Mouse (Mus musculus) liver, postnatal 0 days (tissue): ENCODE data around the gene Ltbp1. TPM values are rescaled to one million over a fixed set of nuclear protein-coding genes. Genes with fewer than 3 reads are reported as not detected.

Source experiments
- ATAC-seq: fragments of 200-750 bp; cut with Nextera tagmentation; 2 replicates; pipeline ENCODE4 v1.8.0; 2017; ENCODE audit warnings: mild to moderate bottlenecking, moderate library complexity
- DNase-seq: peaks from one replicate; pipeline ENCODE4 v3.0.0-alpha.2; 2016
- H3K27ac ChIP-seq: fragments of 300-500 bp; sonication (generic); 2 replicates; pipeline ENCODE4 v1.5.1; 2014; ENCODE audit warnings: antibody characterized with exemption, moderate library complexity, mild to moderate bottlenecking, low read depth
- H3K27me3 ChIP-seq: fragments of 300-500 bp; sonication (generic); 2 replicates; pipeline ENCODE4 v1.6.1; 2014; ENCODE audit warnings: low read length, control low read depth, mixed read lengths; ENCODE audit not compliant: insufficient read depth
- H3K36me3 ChIP-seq: fragments of 300-500 bp; sonication (generic); replicated peaks from 2 replicates; pipeline ENCODE4 v1.6.1; 2014; ENCODE audit warnings: mild to moderate bottlenecking, control low read depth, low read length, moderate library complexity, mixed read lengths; ENCODE audit not compliant: insufficient read depth
- H3K4me1 ChIP-seq: fragments of 300-500 bp; sonication (generic); 2 replicates; pipeline ENCODE4 v1.6.1; 2014; ENCODE audit warnings: antibody characterized with exemption, mild to moderate bottlenecking, control low read depth; ENCODE audit not compliant: insufficient read depth
- H3K4me2 ChIP-seq: fragments of 300-500 bp; sonication (generic); 2 replicates; pipeline ENCODE4 v1.6.1; 2014; ENCODE audit warnings: low read depth, mild to moderate bottlenecking, low read length, moderate library complexity, mixed read lengths
- H3K4me3 ChIP-seq: fragments of 300-500 bp; sonication (generic); 2 replicates; pipeline ENCODE4 v1.5.1; 2014; ENCODE audit warnings: low read depth, low read length
- H3K9ac ChIP-seq: fragments of 300-500 bp; sonication (generic); replicated peaks from 2 replicates; pipeline ENCODE4 v1.6.1; 2014; ENCODE audit warnings: mild to moderate bottlenecking, moderate library complexity
- H3K9me3 ChIP-seq: fragments of 300-500 bp; sonication (generic); 2 replicates; pipeline ENCODE4 v1.6.1; 2016; ENCODE audit warnings: mild to moderate bottlenecking, control low read depth, low read length, mixed read lengths
- CTCF ChIP-seq: sonication (generic); IDR thresholded peaks from 2 replicates; pipeline ENCODE4 v1.5.1; 2016; ENCODE audit warnings: antibody characterized with exemption, low read depth
- EP300 ChIP-seq: IDR thresholded peaks from 2 replicates; pipeline ENCODE4 v1.6.1; 2016; ENCODE audit warnings: antibody characterized with exemption, low read depth, mild to moderate bottlenecking
- WGBS: fragments of 180-500 bp; shearing (Covaris S2); extraction: QIAGEN DNeasy Blood & Tissue Kit; methylation state at CpG from one replicate; pipeline ENCODE4 v1.1.7; 2014; ENCODE audit not compliant: insufficient replicate concordance; 5-methylcytosine and 5-hydroxymethylcytosine counted together
- polyA plus RNA-seq: library from polyadenylated mRNA; unstranded; fragments of >200 nt; fragmentation: Nextera tagmentation; extraction: Ambion mirVana; gene quantifications from 2 replicates; pipeline ENCODE4 v1.2.1, GENCODE M21; 2015

Ltbp1 gene
- polyA plus RNA-seq, 1 experiment from 2014 or later: 2.8 TPM

DNA sequence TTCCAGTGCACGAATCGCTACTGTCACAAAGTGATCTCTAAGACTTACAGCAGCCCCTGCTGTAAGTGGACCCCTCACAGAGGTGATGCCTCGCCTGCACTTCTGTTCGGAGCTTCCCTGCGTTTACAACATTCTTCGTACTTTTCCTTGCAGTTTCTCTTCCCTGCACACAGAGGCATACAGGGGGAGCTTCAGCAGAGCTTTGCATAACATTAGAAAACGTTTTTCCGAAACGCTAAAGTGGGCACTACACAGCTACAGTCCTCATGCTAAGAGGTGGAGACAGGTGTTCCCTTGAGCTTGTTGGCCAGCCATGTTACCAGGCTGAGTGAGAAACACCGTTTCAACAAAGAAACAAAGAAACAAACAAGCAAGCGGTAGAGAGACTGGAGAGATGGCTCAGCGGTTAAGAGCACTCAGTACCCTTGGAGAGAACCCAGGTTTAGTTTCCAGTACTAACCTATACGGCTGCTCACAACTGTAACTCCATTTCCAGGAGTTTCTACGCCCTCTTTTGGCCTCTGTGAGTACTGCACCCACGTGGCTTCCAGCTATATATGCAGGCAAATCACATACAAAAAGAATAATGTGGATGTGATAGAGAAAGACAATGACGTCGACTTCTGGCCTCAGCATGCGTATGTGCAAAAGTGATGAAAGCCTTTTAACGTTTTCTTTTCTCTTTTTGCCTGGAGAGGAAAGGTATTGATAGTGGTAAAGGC is 69.8 kb downstream of the Ltbp1 start:
- Histone ChIP-seq H3K4me3 (no peak overlapping the region), H3K9ac (no peak overlapping the region), H3K4me2 (no peak overlapping the region), H3K27ac (no peak overlapping the region), H3K4me1 (peaks cover 2% of the 10 kb centered on the region; the same call in 1 of the 2 replicates), H3K36me3 (no peaks in the 10 kb centered on the region), H3K27me3 (no peaks in the 10 kb centered on the region), H3K9me3 (peaks cover 4% of the 10 kb centered on the region; the same call in 1 of the 2 replicates)
- TF ChIP-seq EP300 (no peak), CTCF (peak; percentile 43)
- ATAC-seq (no peak), DNase-seq (peak; percentile 53)
- WGBS: 75% methylated on average over 19 of the region's 19 CpGs

DNA sequence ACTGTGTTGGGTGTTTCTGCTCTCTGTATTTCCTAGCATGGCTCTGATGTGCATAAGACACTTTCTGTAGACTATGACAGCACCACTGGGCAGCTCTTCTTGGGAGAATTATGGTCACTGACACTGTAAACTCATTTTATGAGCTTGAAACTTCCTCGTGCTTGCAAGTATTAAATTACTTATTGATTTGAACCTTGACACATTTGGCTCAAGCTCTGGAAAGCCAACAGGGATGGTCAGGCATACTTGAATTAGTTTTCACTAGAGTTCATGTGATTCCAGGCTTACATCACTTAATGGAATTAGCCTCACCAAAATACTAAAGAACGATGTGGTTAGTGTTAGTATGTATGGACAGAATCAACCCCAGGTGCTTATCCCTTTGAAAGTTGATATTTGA is 76.0 kb downstream of the Ltbp1 start:
- WGBS: 71% methylated on average over 2 of the region's 2 CpGs
- H3K4me2 ChIP-seq: no peak overlapping the region
- no peak overlapping the region for H3K4me3 ChIP-seq
- H3K9me3 ChIP-seq: peaks cover 5% of the 10 kb centered on the region; the same call in 1 of the 2 replicates
- H3K27me3 ChIP-seq: no peaks in the 10 kb centered on the region
- H3K4me1 ChIP-seq: no peaks in the 10 kb centered on the region
- DNase-seq (no peak), ATAC-seq (no peak)
- no peak overlapping the region for H3K27ac ChIP-seq
- H3K9ac ChIP-seq: no peak overlapping the region
- H3K36me3 ChIP-seq: no peaks in the 10 kb centered on the region
- TF ChIP-seq CTCF: no peak
- TF ChIP-seq EP300: no peak

- ATAC-seq: no peak
- H3K9ac ChIP-seq: no peak overlapping the region
- H3K9me3 ChIP-seq: peaks cover 5% of the 10 kb centered on the region; the same call in 1 of the 2 replicates
- no peak overlapping the region for H3K27ac ChIP-seq
- H3K4me2 ChIP-seq: no peak overlapping the region
- no peaks in the 10 kb centered on the region for H3K27me3 ChIP-seq
- TF ChIP-seq CTCF: no peak
- TF ChIP-seq EP300: no peak
- H3K4me1 ChIP-seq: no peaks in the 10 kb centered on the region
- H3K36me3 ChIP-seq: no peaks in the 10 kb centered on the region
- DNase-seq: no peak
- no peak overlapping the region for H3K4me3 ChIP-seq
These were observed 77.1 kb downstream of the Ltbp1 start for GRCm38 (mm10) chr17:75082449-75082848.

GRCm38 (mm10) chr17:75087296-75087941 is 82.1 kb downstream of the Ltbp1 start:
- WGBS: 53% methylated on average over 10 of the region's 10 CpGs
- H3K4me2 ChIP-seq: no peak overlapping the region
- H3K9me3 ChIP-seq: no peaks in the 10 kb centered on the region
- H3K4me1 ChIP-seq: no peaks in the 10 kb centered on the region
- ATAC-seq (no peak), DNase-seq (no peak)
- no peaks in the 10 kb centered on the region for H3K27me3 ChIP-seq
- H3K36me3 ChIP-seq: no peaks in the 10 kb centered on the region
- TF ChIP-seq CTCF (peak; percentile 59), EP300 (no peak)
- H3K9ac ChIP-seq: no peak overlapping the region
- no peak overlapping the region for H3K27ac ChIP-seq
- no peak overlapping the region for H3K4me3 ChIP-seq

GRCm38 (mm10) chr17:75088232-75088631 is 82.9 kb downstream of the Ltbp1 start:
- TF ChIP-seq EP300 (no peak), CTCF (no peak)
- Histone ChIP-seq H3K36me3 (no peaks in the 10 kb centered on the region), H3K4me1 (no peaks in the 10 kb centered on the region), H3K4me3 (no peak overlapping the region), H3K9me3 (no peaks in the 10 kb centered on the region), H3K27me3 (no peaks in the 10 kb centered on the region), H3K9ac (no peak overlapping the region), H3K4me2 (no peak overlapping the region), H3K27ac (no peak overlapping the region)
- DNase-seq (no peak), ATAC-seq (no peak)
- 77% methylated on average over 4 of the region's 4 CpGs for WGBS

- ATAC-seq (no peak), DNase-seq (no peak)
- H3K36me3 ChIP-seq: no peaks in the 10 kb centered on the region
- H3K4me1 ChIP-seq: no peaks in the 10 kb centered on the region
- H3K4me3 ChIP-seq: no peak overlapping the region
- no peak overlapping the region for H3K4me2 ChIP-seq
- TF ChIP-seq CTCF (no peak), EP300 (no peak)
- 79% methylated on average over 11 of the region's 11 CpGs for WGBS
- no peaks in the 10 kb centered on the region for H3K9me3 ChIP-seq
- H3K27ac ChIP-seq: no peak overlapping the region
- H3K9ac ChIP-seq: no peak overlapping the region
- no peaks in the 10 kb centered on the region for H3K27me3 ChIP-seq
These were observed 83.4 kb downstream of the Ltbp1 start for GRCm38 (mm10) chr17:75088727-75089126.
